In the genomic region with DNA sequence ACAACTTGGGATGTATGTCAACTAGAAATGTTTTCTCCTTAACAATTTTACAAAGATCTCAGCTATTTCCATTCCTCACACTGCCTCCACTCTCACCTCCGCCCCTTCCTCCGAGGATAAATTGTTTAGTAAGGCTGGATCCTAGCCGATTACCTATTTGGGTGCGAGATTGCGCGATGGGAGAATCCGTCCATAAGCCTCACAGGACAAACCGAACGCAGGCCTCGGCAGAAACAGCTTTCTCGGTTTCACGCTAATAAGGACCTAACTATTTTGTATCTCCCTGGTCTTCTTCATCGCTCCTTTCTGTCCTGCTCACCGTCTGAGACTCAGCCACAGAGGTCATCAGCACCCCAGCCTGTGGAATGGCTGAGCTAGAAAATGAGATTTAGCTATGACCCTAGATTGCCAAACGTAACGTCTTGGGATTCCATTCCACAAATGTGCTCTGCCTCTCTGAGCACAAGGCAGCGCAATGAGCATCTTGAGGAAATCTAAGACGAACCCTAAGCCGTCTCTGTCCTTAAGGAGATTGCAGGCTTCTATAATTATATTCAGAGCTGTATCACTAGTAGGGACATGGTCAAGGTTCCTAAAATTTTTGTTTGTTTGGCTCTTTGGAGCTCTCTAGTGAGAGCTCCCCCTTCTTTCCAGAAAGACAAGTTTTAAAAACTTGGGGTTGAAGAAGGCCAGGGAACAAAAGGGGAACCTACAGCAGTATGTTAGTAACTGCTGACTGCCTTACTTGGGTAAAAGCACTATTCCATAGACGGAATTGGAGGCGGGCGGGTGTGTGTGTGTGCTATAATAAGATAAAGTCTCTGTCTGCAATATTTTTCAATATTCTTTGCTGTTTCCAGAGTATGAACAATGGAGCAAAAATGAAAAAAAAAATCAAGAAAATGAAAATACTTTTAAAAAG, we compare ENCODE assay signal across 8 mouse cellular contexts. TPM values are rescaled to one million over a fixed set of nuclear protein-coding genes. Genes with fewer than 3 reads are reported as not detected.
DNase-seq lines count a peak whose midpoint lies in the region; ATAC-seq lines count a peak whose summit lies in the region.

No protein-coding gene starts in this region.

- H3K9ac ChIP-seq in heart, embryonic 14.5 days (ENCODE audit: low read length) = peak overlapping the region; percentile 79
- H3K9ac ChIP-seq in hindbrain, embryonic 12.5 days = peak overlapping the region; percentile 63
- peak overlapping the region; percentile 68 for H3K9ac ChIP-seq in midbrain, embryonic 12.5 days (replicated peaks)

- H3K36me3 ChIP-seq in heart, embryonic 14.5 days (ENCODE audit: control insufficient read depth, insufficient read depth, low read length) = peaks cover 12% of the 10 kb centered on the region; the same call in 1 of the 2 replicates
- no peaks in the 10 kb centered on the region for H3K36me3 ChIP-seq in hindbrain, embryonic 12.5 days
- H3K36me3 ChIP-seq in midbrain, embryonic 12.5 days = 0 out of 2 replicates have a peak, but pooled peaks cover 5% of the 10 kb centered on the region

- H3K4me1 ChIP-seq in heart, embryonic 14.5 days (ENCODE audit: control insufficient read depth in 2 of 2, insufficient read depth in 2 of 2, low read length in 2 of 2) = peaks cover 15 to 19% of the 10 kb centered on the region in 2 experiments
- H3K4me1 ChIP-seq in hindbrain, embryonic 12.5 days = peaks cover 18% of the 10 kb centered on the region
- peaks cover 30% of the 10 kb centered on the region for H3K4me1 ChIP-seq in midbrain, embryonic 12.5 days

- 9% methylated on average over 22 of the region's 22 CpGs for WGBS in heart, embryonic 14.5 days
- WGBS in hindbrain, embryonic 12.5 days = 11% methylated on average over 22 of the region's 22 CpGs
- WGBS in midbrain, embryonic 12.5 days = 10% methylated on average over 22 of the region's 22 CpGs

- no peak for DNase-seq in heart, adult 8-10 months (ENCODE audit: low spot score)
- DNase-seq in Muller cell, postnatal 12 days (ENCODE audit: inconsistent ontology term) = peak; percentile 63
- DNase-seq in left cerebral cortex, adult 18-20 months (ENCODE audit: low spot score in 2 of 2) = no peak
- no peak for DNase-seq in urinary bladder, postnatal 25 days (ENCODE audit: low spot score)
- DNase-seq in kidney, postnatal 14 days = no peak

- no peaks in the 10 kb centered on the region for H3K27me3 ChIP-seq in heart, embryonic 14.5 days (ENCODE audit: control insufficient read depth, insufficient read depth, low read length)
- peaks cover 23% of the 10 kb centered on the region for H3K27me3 ChIP-seq in hindbrain, embryonic 12.5 days
- peaks cover 7% of the 10 kb centered on the region for H3K27me3 ChIP-seq in midbrain, embryonic 12.5 days

- ATAC-seq in heart, embryonic 14.5 days (ENCODE audit: insufficient number of reproducible peaks, insufficient read depth, low FRiP score, low read depth) = no peak
- peak; percentile 29 for ATAC-seq in hindbrain, embryonic 12.5 days (ENCODE audit: low FRiP score)
- ATAC-seq in midbrain, embryonic 12.5 days (ENCODE audit: low FRiP score, low read depth) = peak; percentile 29; the same call in 1 of the 2 replicates

- H3K9me3 ChIP-seq in heart, embryonic 14.5 days (ENCODE audit: control insufficient read depth, low read length) = no peaks in the 10 kb centered on the region
- H3K9me3 ChIP-seq in hindbrain, embryonic 12.5 days (replicated peaks) = no peaks in the 10 kb centered on the region
- H3K9me3 ChIP-seq in midbrain, embryonic 12.5 days = no peaks in the 10 kb centered on the region

- peak overlapping the region; percentile 49 to 61 for H3K27ac ChIP-seq in heart, embryonic 14.5 days (replicated peaks in 1 of 2; ENCODE audit: control insufficient read depth in 1 of 2, insufficient read depth in 1 of 2, low read depth in 2 of 2, low read length in 2 of 2)
- 0 out of 2 replicates have a peak overlapping the region, but pooled peaks have one; percentile 58 for H3K27ac ChIP-seq in hindbrain, embryonic 12.5 days
- H3K27ac ChIP-seq in midbrain, embryonic 12.5 days (replicated peaks) = peak overlapping the region; percentile 42; the same call in 1 of the 2 replicates

- peak overlapping the region; percentile 88 for H3K4me2 ChIP-seq in heart, embryonic 14.5 days (ENCODE audit: low read length)
- peak overlapping the region; percentile 78 for H3K4me2 ChIP-seq in hindbrain, embryonic 12.5 days (replicated peaks)
- peak overlapping the region; percentile 82 for H3K4me2 ChIP-seq in midbrain, embryonic 12.5 days (replicated peaks)

- peak overlapping the region; percentile 62 to 67 for H3K4me3 ChIP-seq in heart, embryonic 14.5 days (ENCODE audit: control insufficient read depth in 1 of 2, insufficient read depth in 1 of 2, low read depth in 1 of 2, low read length in 2 of 2)
- H3K4me3 ChIP-seq in hindbrain, embryonic 12.5 days = peak overlapping the region; percentile 49
- H3K4me3 ChIP-seq in midbrain, embryonic 12.5 days = peak overlapping the region; percentile 63

RNA-seq across cellular contexts. Expression of gene Ptpn21, which starts 2.1 kb away (rescaled TPM):
- polyA plus RNA-seq in heart, embryonic 14.5 days (2014; fragmentation: Nextera tagmentation; extraction: Ambion mirVana) = 14.1 and 14.4 TPM in 2 replicates
- total RNA-seq in heart, adult 8-10 months (2022) = 10 to 100 TPM; 26.0 to 37.7 (median 30.3) TPM
- 7.2 and 7.4 TPM in 2 replicates for polyA plus RNA-seq in hindbrain, embryonic 12.5 days (2016; fragmentation: Nextera tagmentation; extraction: Ambion mirVana)
- 9.3 and 9.8 TPM in 2 replicates for polyA plus RNA-seq in midbrain, embryonic 12.5 days (2016; fragmentation: Nextera tagmentation; extraction: Ambion mirVana)
- total RNA-seq in left cerebral cortex, adult 18-20 months (2021) = 1 to 10 TPM; 7.8 to 8.4 TPM

RNA-seq across cellular contexts. Expression of gene Zc3h14, which starts 11.6 kb away (rescaled TPM):
- 99.9 and 102 TPM in 2 replicates for polyA plus RNA-seq in heart, embryonic 14.5 days (2014; fragmentation: Nextera tagmentation; extraction: Ambion mirVana)
- total RNA-seq in heart, adult 8-10 months (2022) = 10 to 100 TPM; 60.1 to 63.9 (median 61.8) TPM
- 151 and 159 TPM in 2 replicates for polyA plus RNA-seq in hindbrain, embryonic 12.5 days (2016; fragmentation: Nextera tagmentation; extraction: Ambion mirVana)
- polyA plus RNA-seq in midbrain, embryonic 12.5 days (2016; fragmentation: Nextera tagmentation; extraction: Ambion mirVana) = 157 and 161 TPM in 2 replicates
- total RNA-seq in left cerebral cortex, adult 18-20 months (2021) = 10 to 100 TPM; 96.0 to 97.4 TPM
